Mouse (Mus musculus): ENCODE measurements at regions not wholly inside any gene's neighbourhood (a gene's known extent, or its start where the extent isn't known, plus 50 kb on each side); places are given as distances from the start of the nearest gene placed in this dataset.

DNA sequence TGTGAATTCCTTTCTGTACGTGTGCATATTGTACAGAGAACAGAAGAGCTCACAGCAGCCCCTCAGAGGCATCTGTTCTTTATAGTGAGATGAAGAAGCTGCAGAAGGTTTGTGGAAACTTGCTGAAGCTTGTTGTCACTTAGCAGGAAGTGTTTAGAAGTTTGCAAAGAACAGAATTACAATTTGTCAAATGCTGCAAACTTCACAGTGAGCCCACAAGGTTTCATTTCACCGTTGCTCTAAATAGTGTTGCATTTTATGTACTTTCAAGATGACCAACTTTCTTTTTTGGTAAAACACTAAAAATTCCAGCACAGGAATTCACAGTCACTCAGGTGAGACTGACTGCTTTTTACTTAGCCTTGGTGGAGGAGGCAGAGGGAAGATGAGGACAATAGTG is 649.5 kb downstream of the Cetn3 start:
- TF ChIP-seq CTCF (IDR thresholded peaks at IDR 0.05; ENCODE audit: borderline replicate concordance, extremely low read depth, insufficient read depth, insufficient read length) = no peak
- TF ChIP-seq POLR2A (IDR thresholded peaks at IDR 0.05; ENCODE audit: borderline replicate concordance, extremely low read depth, insufficient read depth, insufficient read length, poor library complexity, severe bottlenecking) = no peak

All from brain, embryonic 14.5 days (tissue).